Mouse (Mus musculus) CH12.LX (cell line): ENCODE data around the gene Gtf2ird2. TPM values are rescaled to one million over a fixed set of nuclear protein-coding genes. Genes with fewer than 3 reads are reported as not detected.

Experiments
- DNase-seq: peaks from one replicate; pipeline ENCODE4 v3.0.0-alpha.2; 2013; ENCODE audit errors: extremely low read depth
- H3K27ac ChIP-seq: 2 replicates; pipeline ENCODE4 v1.5.1; 2012; ENCODE audit warnings: low read depth, mild to moderate bottlenecking, control low read depth, moderate library complexity; ENCODE audit not compliant: insufficient read depth
- H3K27me3 ChIP-seq: replicated peaks from 2 replicates; pipeline ENCODE3; 2012; ENCODE audit warnings: inconsistent platforms
- H3K36me3 ChIP-seq, 2 experiments: replicated peaks in 1 of 2; 2 replicates each; pipeline versions ENCODE3 to v1.6.1; 2012; ENCODE audit warnings: inconsistent platforms in 1 of 2, low read length in 1 of 2, mild to moderate bottlenecking in 1 of 2, mixed read lengths in 1 of 2, moderate library complexity in 1 of 2; ENCODE audit not compliant: control insufficient read depth in 1 of 2, insufficient read depth in 1 of 2
- H3K4me1 ChIP-seq, 2 experiments: 2 replicates each; pipeline ENCODE4 v1.6.1; 2012; ENCODE audit warnings: inconsistent platforms in 1 of 2, moderate library complexity in 1 of 2; ENCODE audit not compliant: insufficient read depth in 2 of 2, control insufficient read depth in 1 of 2
- H3K4me2 ChIP-seq: 2 replicates; pipeline ENCODE4 v1.6.1; 2012; ENCODE audit warnings: low read depth, mild to moderate bottlenecking, control low read depth; ENCODE audit not compliant: poor library complexity, insufficient read depth, severe bottlenecking
- H3K4me3 ChIP-seq, 3 experiments: fragments of 150-350 bp in 1 of 3; sonication (generic) in 1 of 3; replicated peaks in 1 of 3; 2 replicates each; pipeline versions ENCODE3 to v1.5.1; 2011 to 2012; ENCODE audit warnings: low read depth in 2 of 3, low read length in 2 of 3, mild to moderate bottlenecking in 2 of 3, moderate library complexity in 2 of 3, control low read depth in 1 of 3, improper control_type of control experiment in 1 of 3, inconsistent platforms in 1 of 3, mixed read lengths in 1 of 3; ENCODE audit not compliant: poor library complexity in 1 of 3
- H3K79me2 ChIP-seq: replicated peaks from 2 replicates; pipeline ENCODE4 v1.6.1; 2012; ENCODE audit warnings: mild to moderate bottlenecking, moderate library complexity; ENCODE audit not compliant: control insufficient read depth, poor library complexity, insufficient read depth, severe bottlenecking; ENCODE audit errors: extremely low read depth
- H3K9ac ChIP-seq: 2 replicates; pipeline ENCODE4 v1.6.1; 2012; ENCODE audit warnings: low read depth, mild to moderate bottlenecking, control low read depth, moderate library complexity; ENCODE audit not compliant: insufficient read depth
- H3K9me3 ChIP-seq: replicated peaks from 2 replicates; pipeline ENCODE3; 2012; ENCODE audit warnings: low read length, inconsistent platforms, mixed read lengths
- BHLHE40 ChIP-seq: IDR thresholded peaks from 2 replicates; pipeline ENCODE4 v1.6.1; 2011; ENCODE audit warnings: mild to moderate bottlenecking, low read depth, low read length, improper control_type of control experiment
- CHD2 ChIP-seq: IDR thresholded peaks from 2 replicates; pipeline ENCODE4 v1.6.1; 2011; ENCODE audit warnings: low read length, improper control_type of control experiment
- CTCF ChIP-seq, 2 experiments: IDR thresholded peaks in 1 of 2; conservative IDR thresholded peaks in 1 of 2; 2 replicates each; pipeline ENCODE4 v1.5.1; 2011 to 2012; ENCODE audit warnings: low read depth in 2 of 2, low read length in 2 of 2, improper control_type of control experiment in 1 of 2, inconsistent platforms in 1 of 2, mild to moderate bottlenecking in 1 of 2, moderate library complexity in 1 of 2
- ELF1 ChIP-seq: IDR thresholded peaks from 2 replicates; pipeline ENCODE4 v1.6.1; 2014; ENCODE audit warnings: low read depth, mild to moderate bottlenecking, inconsistent platforms, low read length, improper control_type of control experiment
- IRF4 ChIP-seq: IDR thresholded peaks from 2 replicates; pipeline ENCODE4 v1.6.1; 2014; ENCODE audit warnings: low read depth, mild to moderate bottlenecking, inconsistent platforms, low read length, improper control_type of control experiment
- KAT2A ChIP-seq: IDR thresholded peaks from 2 replicates; pipeline ENCODE4 v1.6.1; 2012; ENCODE audit warnings: low read length, improper control_type of control experiment, inconsistent platforms; ENCODE audit not compliant: insufficient replicate concordance
- MAFK ChIP-seq: IDR thresholded peaks from 2 replicates; pipeline ENCODE4 v1.6.1; 2011; ENCODE audit warnings: low read length, improper control_type of control experiment; ENCODE audit not compliant: insufficient replicate concordance
- MAX ChIP-seq: IDR thresholded peaks from 2 replicates; pipeline ENCODE4 v1.6.1; 2011; ENCODE audit warnings: low read length, improper control_type of control experiment
- MAZ ChIP-seq: IDR thresholded peaks from 2 replicates; pipeline ENCODE4 v1.6.1; 2012; ENCODE audit warnings: low read depth, mild to moderate bottlenecking, inconsistent platforms, low read length, improper control_type of control experiment, moderate library complexity
- MEF2A ChIP-seq: IDR thresholded peaks from 2 replicates; pipeline ENCODE4 v1.6.1; 2014; ENCODE audit warnings: low read depth, mild to moderate bottlenecking, inconsistent platforms, low read length, improper control_type of control experiment, borderline replicate concordance
- MYC ChIP-seq: IDR thresholded peaks from 2 replicates; pipeline ENCODE4 v1.6.1; 2011; ENCODE audit warnings: low read depth, mild to moderate bottlenecking, improper control_type of control experiment, low read length
- PAX5 ChIP-seq: IDR thresholded peaks from 2 replicates; pipeline ENCODE4 v1.6.1; 2012; ENCODE audit warnings: low read length, inconsistent platforms, mixed read lengths
- POLR2A ChIP-seq: IDR thresholded peaks from 2 replicates; pipeline ENCODE4 v1.6.1; 2011; ENCODE audit warnings: low read depth, mild to moderate bottlenecking, improper control_type of control experiment, low read length
- TCF12 ChIP-seq: IDR thresholded peaks from 2 replicates; pipeline ENCODE4 v1.6.1; 2014; ENCODE audit warnings: low read depth, mild to moderate bottlenecking, inconsistent platforms, low read length, improper control_type of control experiment
- UBTF ChIP-seq: IDR thresholded peaks from 2 replicates; pipeline ENCODE4 v1.6.1; 2012; ENCODE audit warnings: low read depth, mild to moderate bottlenecking, inconsistent platforms, low read length, improper control_type of control experiment, moderate library complexity
- USF1 ChIP-seq: IDR thresholded peaks from 2 replicates; pipeline ENCODE4 v1.6.1; 2014; ENCODE audit warnings: low read depth, mild to moderate bottlenecking, inconsistent platforms, low read length, improper control_type of control experiment
- ZKSCAN1 ChIP-seq: IDR thresholded peaks from 2 replicates; pipeline ENCODE4 v1.6.1; 2012; ENCODE audit warnings: low read depth, inconsistent platforms, low read length, improper control_type of control experiment, borderline replicate concordance
- ZMIZ1 ChIP-seq: IDR thresholded peaks from 2 replicates; pipeline ENCODE4 v1.6.1; 2012; ENCODE audit warnings: low read depth, mild to moderate bottlenecking, inconsistent platforms, low read length, improper control_type of control experiment
- dilution Hi-C: fragments of 300-500 bp; cut with MboI; formaldehyde crosslinking; loops from 2 replicates; pipeline ENCODE4 v1.14.3; 2020; ENCODE audit warnings: low sequenced_read_pairs; ENCODE audit not compliant: extremely low pct_unique_long_range_greater_than_20kb, extremely low pct_ligation_motif_present
- in situ Hi-C: fragments of 300-500 bp; cut with MboI; formaldehyde crosslinking; loops from 3 replicates; pipeline ENCODE4 v1.14.3; 2019; ENCODE audit warnings: low sequenced_read_pairs, low pct_ligation_motif_present, low pct_unique_long_range_greater_than_20kb, mixed read lengths
- polyA plus RNA-seq: library from polyadenylated mRNA; unstranded; fragments of >175 nt; gene quantifications from 2 replicates; pipeline ENCODE4 v1.2.1, GENCODE M21; 2012; ENCODE audit warnings: low read depth; ENCODE audit not compliant: insufficient read length
- total RNA-seq, 2 experiments: library from RNA; depleted of rRNA; stranded (reverse); fragments of 300-350 nt in 1 of 2; fragments of >200 nt in 1 of 2; gene quantifications; 2 replicates each; pipeline ENCODE4 v1.2.3; 2012 to 2014

Gene Gtf2ird2
- total and polyA plus RNA-seq, 3 experiments, result 1.9 to 9.7 (median 4.7) TPM

- no peaks in the 10 kb centered on the region for H3K27me3 ChIP-seq
- H3K9me3 ChIP-seq, result no peaks in the 10 kb centered on the region
- H3K9ac ChIP-seq, result no peak overlapping the region
- no peak overlapping the region for H3K4me2 ChIP-seq
- no peak overlapping the region for H3K27ac ChIP-seq
- H3K79me2 ChIP-seq, result no peaks in the 10 kb centered on the region
- in situ Hi-C loops, result no loop called here
- no peak for TF ChIP-seq ELF1
- no peak for TF ChIP-seq TCF12
- TF ChIP-seq MAFK, result no peak
- no peak for TF ChIP-seq BHLHE40
- TF ChIP-seq ZKSCAN1, result no peak
- no peak for TF ChIP-seq MEF2A
- TF ChIP-seq ZMIZ1, result no peak
- H3K4me1 ChIP-seq, result no peaks in the 10 kb centered on the region; a peak in 1 of 4 replicates
- no peak for DNase-seq
- peaks cover 74 to 95% of the 10 kb centered on the region in 2 experiments for H3K36me3 ChIP-seq
- dilution Hi-C loops, result no loop called here
- no peak overlapping the region for H3K4me3 ChIP-seq
Observed at GRCm38 (mm10) chr5:134249245-134249649, 65.4 kb downstream of the Gtf2ird2 start.

GRCm38 (mm10) chr5:134250601-134251000 lies 66.8 kb downstream of the Gtf2ird2 start:
- no peak for DNase-seq
- H3K27me3 ChIP-seq, result no peaks in the 10 kb centered on the region
- H3K4me3 ChIP-seq, result no peak overlapping the region
- no peak for TF ChIP-seq TCF12
- TF ChIP-seq USF1, result no peak
- TF ChIP-seq POLR2A, result no peak
- no peak for TF ChIP-seq KAT2A
- no peak for TF ChIP-seq BHLHE40
- no peak for TF ChIP-seq UBTF
- no peak for TF ChIP-seq ZKSCAN1
- no peak for TF ChIP-seq MYC
- no peak for TF ChIP-seq IRF4
- TF ChIP-seq CTCF (conservative IDR thresholded peaks at IDR 0.05 in 1 of 2, IDR thresholded peaks at IDR 0.05 in 1 of 2; ENCODE audit: low read depth in 2 of 2, low read length in 2 of 2), result no peak
- TF ChIP-seq MAX, result no peak
- TF ChIP-seq, all 38 proteins: peak for 0
- Histone ChIP-seq H3K9me3 (no peaks in the 10 kb centered on the region), H3K79me2 (no peaks in the 10 kb centered on the region), H3K9ac (no peak overlapping the region), H3K4me1 (no peaks in the 10 kb centered on the region; a peak in 1 of 4 replicates), H3K36me3 (peaks cover 75 to 95% of the 10 kb centered on the region in 2 experiments), H3K27ac (no peak overlapping the region), H3K4me2 (no peak overlapping the region)
- dilution Hi-C loops (no loop called here), in situ Hi-C loops (no loop called here)

- in situ Hi-C loops, result no loop called here
- Histone ChIP-seq H3K9ac (no peak overlapping the region), H3K27me3 (no peaks in the 10 kb centered on the region), H3K4me1 (no peaks in the 10 kb centered on the region; a peak in 1 of 4 replicates), H3K27ac (no peak overlapping the region), H3K4me2 (no peak overlapping the region), H3K9me3 (no peaks in the 10 kb centered on the region), H3K4me3 (no peak overlapping the region), H3K36me3 (peaks cover 76 to 95% of the 10 kb centered on the region in 2 experiments), H3K79me2 (no peaks in the 10 kb centered on the region)
- no peak for DNase-seq
- TF ChIP-seq MAZ (no peak), CHD2 (no peak), ZMIZ1 (no peak), MAX (no peak), ZKSCAN1 (no peak), ELF1 (no peak), PAX5 (no peak), USF1 (no peak)
- dilution Hi-C loops, result no loop called here
Observed at GRCm38 (mm10) chr5:134251083-134251482, 67.3 kb downstream of the Gtf2ird2 start.
